Mouse (Mus musculus) c-Kit-negative CD71-positive TER-119-positive erythroid progenitor cells, embryonic 14.5 days (primary cell): ENCODE results near the gene Nhlrc3.

Source experiments
- DNase-seq: peaks from one replicate; pipeline ENCODE4 v3.0.0-alpha.2; 2013; ENCODE audit warnings: low read depth, low spot score

Gene Nhlrc3

GRCm38 (mm10) chr3:53463046-53463764, at the start of gene Nhlrc3, which contains the start of gene Proser1:
Nhlrc3 (minus strand) TSS chr3:53463332.
Proser1 (plus strand) TSS chr3:53463666.
- peak; percentile 69 for DNase-seq

- no peak for DNase-seq
These were observed 39.3 kb upstream of the Nhlrc3 start for GRCm38 (mm10) chr3:53502428-53502827.

- no peak for DNase-seq
These were observed 35.3 kb upstream of the Nhlrc3 start for GRCm38 (mm10) chr3:53498351-53498905.

- DNase-seq, result no peak
These were observed 25.2 kb upstream of the Nhlrc3 start, which contains the start of gene Stoml3 for GRCm38 (mm10) chr3:53488353-53488752. Stoml3 (plus strand) TSS chr3:53488653.

GRCm38 (mm10) chr3:53486996-53487576, 24.0 kb upstream of the Nhlrc3 start:
- DNase-seq, result no peak

GRCm38 (mm10) chr3:53486561-53486960, 23.4 kb upstream of the Nhlrc3 start:
- DNase-seq, result no peak

GRCm38 (mm10) chr3:53483414-53484059, 20.4 kb upstream of the Nhlrc3 start:
- no peak for DNase-seq

- no peak for DNase-seq
These were observed 15.4 kb upstream of the Nhlrc3 start for GRCm38 (mm10) chr3:53478419-53479046.

- DNase-seq, result no peak
These were observed 14.3 kb upstream of the Nhlrc3 start for GRCm38 (mm10) chr3:53477468-53477867.

- no peak for DNase-seq
These were observed 12.8 kb upstream of the Nhlrc3 start for GRCm38 (mm10) chr3:53475889-53476288.

GRCm38 (mm10) chr3:53474179-53474578, 11.0 kb upstream of the Nhlrc3 start:
- no peak for DNase-seq

- DNase-seq, result no peak
These were observed 8.9 kb upstream of the Nhlrc3 start for GRCm38 (mm10) chr3:53472061-53472460.

GRCm38 (mm10) chr3:53469650-53470049, 6.5 kb upstream of the Nhlrc3 start:
- DNase-seq, result no peak

GRCm38 (mm10) chr3:53467356-53467755, 4.2 kb upstream of the Nhlrc3 start:
- DNase-seq, result no peak

- no peak for DNase-seq
These were observed 3.3 kb upstream of the Nhlrc3 start for GRCm38 (mm10) chr3:53466481-53466880.

GRCm38 (mm10) chr3:53465330-53465729, 2.2 kb upstream of the Nhlrc3 start:
- no peak for DNase-seq

- DNase-seq, result peak; percentile 39
These were observed 1.1 kb upstream of the Nhlrc3 start for GRCm38 (mm10) chr3:53464146-53464698.

- peak; percentile 27 for DNase-seq
These were observed 608 bp upstream of the Nhlrc3 start for GRCm38 (mm10) chr3:53463765-53464114.

- no peak for DNase-seq
These were observed 459 bp downstream of the Nhlrc3 start for GRCm38 (mm10) chr3:53462701-53463045.

- DNase-seq, result no peak
These were observed 3.0 kb downstream of the Nhlrc3 start for GRCm38 (mm10) chr3:53460106-53460505.

GRCm38 (mm10) chr3:53457750-53458149, 5.4 kb downstream of the Nhlrc3 start:
- no peak for DNase-seq

- no peak for DNase-seq
These were observed 8.1 kb downstream of the Nhlrc3 start for GRCm38 (mm10) chr3:53454984-53455383.
